Mouse (Mus musculus) limb, embryonic 15.5 days (tissue): ENCODE measurements around the gene Rab37. TPM values are rescaled to one million over a fixed set of nuclear protein-coding genes. Genes with fewer than 3 reads are reported as not detected.

ENCODE experiments used
- ATAC-seq: fragments of 200-750 bp; cut with Nextera tagmentation; 2 replicates; pipeline ENCODE4 v1.8.0; 2017; ENCODE audit warnings: low read depth, moderate TSS enrichment; ENCODE audit not compliant: insufficient number of reproducible peaks, low FRiP score, low TSS enrichment
- H3K27ac ChIP-seq: fragments of 300-500 bp; sonication (generic); 2 replicates; pipeline ENCODE4 v1.5.1; 2015; ENCODE audit warnings: moderate library complexity, mild to moderate bottlenecking, inconsistent platforms
- H3K27me3 ChIP-seq: fragments of 300-500 bp; sonication (generic); 2 replicates; pipeline ENCODE4 v1.6.1; 2015; ENCODE audit warnings: inconsistent platforms
- H3K36me3 ChIP-seq: fragments of 300-500 bp; sonication (generic); 2 replicates; pipeline ENCODE4 v1.6.1; 2015; ENCODE audit warnings: inconsistent platforms
- H3K4me1 ChIP-seq: fragments of 300-500 bp; sonication (generic); 2 replicates; pipeline ENCODE4 v1.6.1; 2015; ENCODE audit warnings: inconsistent platforms
- H3K4me2 ChIP-seq: fragments of 300-500 bp; sonication (generic); 2 replicates; pipeline ENCODE4 v1.6.1; 2015; ENCODE audit warnings: mild to moderate bottlenecking, inconsistent platforms
- H3K4me3 ChIP-seq: fragments of 300-500 bp; sonication (generic); 2 replicates; pipeline ENCODE4 v1.5.1; 2015; ENCODE audit warnings: mild to moderate bottlenecking, inconsistent platforms
- H3K9ac ChIP-seq: fragments of 300-500 bp; sonication (generic); 2 replicates; pipeline ENCODE4 v1.6.1; 2015; ENCODE audit warnings: inconsistent platforms
- H3K9me3 ChIP-seq: fragments of 300-500 bp; sonication (generic); 2 replicates; pipeline ENCODE4 v1.6.1; 2016; ENCODE audit warnings: inconsistent platforms
- WGBS: fragments of 180-500 bp; shearing (Covaris S2); methylation state at CpG from one replicate; pipeline ENCODE4 v1.1.7; 2015; 5-methylcytosine and 5-hydroxymethylcytosine counted together
- polyA plus RNA-seq: library from polyadenylated mRNA; unstranded; fragments of >200 nt; fragmentation: Nextera tagmentation; extraction: Ambion mirVana; gene quantifications from 2 replicates; pipeline ENCODE4 v1.2.1, GENCODE M21; 2015

Gene Rab37
- polyA plus RNA-seq, 1 experiment from 2014 or later: 2.5 TPM

GRCm38 (mm10) chr11:115177559-115178195 lies 86.4 kb downstream of the Rab37 start:
- H3K4me2 ChIP-seq: no peak overlapping the region
- no peaks in the 10 kb centered on the region for H3K36me3 ChIP-seq
- H3K4me3 ChIP-seq: no peak overlapping the region
- no peak for ATAC-seq
- 45% methylated on average over 10 of the region's 10 CpGs for WGBS
- peak overlapping the region; percentile 67 for H3K27ac ChIP-seq
- H3K9ac ChIP-seq: no peak overlapping the region
- H3K9me3 ChIP-seq: no peaks in the 10 kb centered on the region
- peaks cover 59% of the 10 kb centered on the region for H3K4me1 ChIP-seq
- H3K27me3 ChIP-seq: peaks cover 9% of the 10 kb centered on the region

- Histone ChIP-seq H3K9ac (no peak overlapping the region), H3K27ac (no peak overlapping the region; the same call in 1 of the 2 replicates), H3K4me2 (no peak overlapping the region), H3K9me3 (no peaks in the 10 kb centered on the region), H3K36me3 (0 out of 2 replicates have a peak, but pooled peaks cover 6% of the 10 kb centered on the region), H3K27me3 (peaks cover 5% of the 10 kb centered on the region; the same call in 1 of the 2 replicates), H3K4me3 (no peak overlapping the region), H3K4me1 (peaks cover 50% of the 10 kb centered on the region)
- ATAC-seq: no peak
- WGBS: 88% methylated on average over 2 of the region's 2 CpGs
These were observed 87.5 kb downstream of the Rab37 start for GRCm38 (mm10) chr11:115178766-115179165.

GRCm38 (mm10) chr11:115179191-115179590 lies 88.0 kb downstream of the Rab37 start:
- H3K36me3 ChIP-seq: 0 out of 2 replicates have a peak, but pooled peaks cover 6% of the 10 kb centered on the region
- no peak overlapping the region for H3K4me3 ChIP-seq
- ATAC-seq: no peak
- H3K4me2 ChIP-seq: no peak overlapping the region
- peaks cover 46% of the 10 kb centered on the region for H3K4me1 ChIP-seq
- peak overlapping the region; percentile 9; the same call in 1 of the 2 replicates for H3K27ac ChIP-seq
- peaks cover 5% of the 10 kb centered on the region; the same call in 1 of the 2 replicates for H3K27me3 ChIP-seq
- WGBS: 67% methylated on average over 6 of the region's 6 CpGs
- no peak overlapping the region for H3K9ac ChIP-seq
- H3K9me3 ChIP-seq: no peaks in the 10 kb centered on the region

- Histone ChIP-seq H3K4me1 (peaks cover 40% of the 10 kb centered on the region), H3K27me3 (peaks cover 2% of the 10 kb centered on the region; the same call in 1 of the 2 replicates), H3K4me3 (no peak overlapping the region), H3K27ac (0 out of 2 replicates have a peak overlapping the region, but pooled peaks have one; percentile 9), H3K9me3 (no peaks in the 10 kb centered on the region), H3K4me2 (no peak overlapping the region), H3K9ac (no peak overlapping the region), H3K36me3 (0 out of 2 replicates have a peak, but pooled peaks cover 6% of the 10 kb centered on the region)
- no peak for ATAC-seq
- 64% methylated on average over 6 of the region's 6 CpGs for WGBS
These were observed 88.7 kb downstream of the Rab37 start for GRCm38 (mm10) chr11:115179881-115180280.

- H3K9me3 ChIP-seq: no peaks in the 10 kb centered on the region
- H3K4me1 ChIP-seq: peaks cover 32% of the 10 kb centered on the region
- WGBS: 22% methylated on average over 12 of the region's 12 CpGs
- ATAC-seq: no peak
- no peaks in the 10 kb centered on the region for H3K27me3 ChIP-seq
- H3K4me3 ChIP-seq: no peak overlapping the region
- 0 out of 2 replicates have a peak, but pooled peaks cover 6% of the 10 kb centered on the region for H3K36me3 ChIP-seq
- no peak overlapping the region for H3K27ac ChIP-seq
- no peak overlapping the region for H3K9ac ChIP-seq
- no peak overlapping the region for H3K4me2 ChIP-seq
These were observed 90.8 kb downstream of the Rab37 start for GRCm38 (mm10) chr11:115181913-115182638.

GRCm38 (mm10) chr11:115184973-115185372 lies 93.7 kb downstream of the Rab37 start:
- H3K4me1 ChIP-seq: peaks cover 19% of the 10 kb centered on the region
- H3K9me3 ChIP-seq: no peaks in the 10 kb centered on the region
- no peak overlapping the region for H3K27ac ChIP-seq
- 28% methylated on average over 4 of the region's 4 CpGs for WGBS
- H3K9ac ChIP-seq: no peak overlapping the region
- no peak overlapping the region for H3K4me3 ChIP-seq
- peaks cover 15% of the 10 kb centered on the region; the same call in 1 of the 2 replicates for H3K36me3 ChIP-seq
- H3K27me3 ChIP-seq: no peaks in the 10 kb centered on the region
- no peak for ATAC-seq
- H3K4me2 ChIP-seq: no peak overlapping the region

GRCm38 (mm10) chr11:115187224-115187639 lies 96.0 kb downstream of the Rab37 start, which contains the start of gene Tmem104:
TSS of gene Tmem104 (plus strand) at chr11:115187487.
- peak within 1 kb of the TSS; percentile 73 for H3K4me2 ChIP-seq
- H3K9ac ChIP-seq: peak within 1 kb of the TSS; percentile 63
- peak; percentile 89 for ATAC-seq
- under 1% methylated on average over 39 of the region's 39 CpGs for WGBS
- H3K4me1 ChIP-seq: peaks cover 19% of the 10 kb centered on the region
- H3K27me3 ChIP-seq: no peaks in the 10 kb centered on the region
- H3K9me3 ChIP-seq: no peaks in the 10 kb centered on the region
- peak within 1 kb of the TSS; percentile 60 for H3K4me3 ChIP-seq
- H3K36me3 ChIP-seq: peaks cover 23% of the 10 kb centered on the region; the same call in 1 of the 2 replicates
- H3K27ac ChIP-seq: peak within 1 kb of the TSS; percentile 86

- H3K27ac ChIP-seq: peak within 1 kb of the TSS; percentile 86
- 12% methylated on average over 12 of the region's 12 CpGs for WGBS
- peak within 1 kb of the TSS; percentile 63 for H3K9ac ChIP-seq
- peak within 1 kb of the TSS; percentile 73 for H3K4me2 ChIP-seq
- H3K4me1 ChIP-seq: peaks cover 18% of the 10 kb centered on the region
- H3K9me3 ChIP-seq: no peaks in the 10 kb centered on the region
- H3K36me3 ChIP-seq: peaks cover 23% of the 10 kb centered on the region; the same call in 1 of the 2 replicates
- no peaks in the 10 kb centered on the region for H3K27me3 ChIP-seq
- no peak for ATAC-seq
- H3K4me3 ChIP-seq: peak within 1 kb of the TSS; percentile 60
These were observed 96.5 kb downstream of the Rab37 start, which contains the start of gene Nat9 for GRCm38 (mm10) chr11:115187693-115188092. TSS of gene Nat9 (minus strand) at chr11:115187859.

- no peak overlapping the region for H3K4me3 ChIP-seq
- WGBS: 85% methylated on average over 13 of the region's 13 CpGs
- no peak for ATAC-seq
- 0 out of 2 replicates have a peak overlapping the region, but pooled peaks have one; percentile 73 for H3K4me2 ChIP-seq
- no peaks in the 10 kb centered on the region for H3K27me3 ChIP-seq
- peaks cover 17% of the 10 kb centered on the region; the same call in 1 of the 2 replicates for H3K36me3 ChIP-seq
- no peak overlapping the region for H3K27ac ChIP-seq
- peaks cover 16% of the 10 kb centered on the region for H3K4me1 ChIP-seq
- H3K9me3 ChIP-seq: no peaks in the 10 kb centered on the region
- H3K9ac ChIP-seq: no peak overlapping the region
These were observed 97.5 kb downstream of the Rab37 start for GRCm38 (mm10) chr11:115188539-115189231.

GRCm38 (mm10) chr11:115189304-115189703 lies 98.1 kb downstream of the Rab37 start:
- WGBS: 84% methylated on average over 6 of the region's 6 CpGs
- no peaks in the 10 kb centered on the region for H3K9me3 ChIP-seq
- ATAC-seq: no peak

GRCm38 (mm10) chr11:115192180-115192579 lies 100.9 kb downstream of the Rab37 start:
- Histone ChIP-seq H3K4me1 (peaks cover 7% of the 10 kb centered on the region), H3K27me3 (no peaks in the 10 kb centered on the region), H3K36me3 (peaks cover 23% of the 10 kb centered on the region), H3K4me2 (no peak overlapping the region), H3K27ac (no peak overlapping the region), H3K9ac (no peak overlapping the region), H3K4me3 (no peak overlapping the region), H3K9me3 (no peaks in the 10 kb centered on the region)
- WGBS: 65% methylated on average over 9 of the region's 9 CpGs
- ATAC-seq: no peak

More at GRCm38 (mm10) chr11:115189304-115189703, 98.1 kb downstream of the Rab37 start:
- Histone ChIP-seq H3K9ac (no peak overlapping the region), H3K4me3 (no peak overlapping the region), H3K36me3 (peaks cover 17% of the 10 kb centered on the region; the same call in 1 of the 2 replicates), H3K4me2 (no peak overlapping the region), H3K27me3 (no peaks in the 10 kb centered on the region), H3K27ac (no peak overlapping the region), H3K4me1 (peaks cover 16% of the 10 kb centered on the region)
